Mouse (Mus musculus) CH12.LX (cell line): ENCODE data around the gene Abr. TPM values are rescaled to one million over a fixed set of nuclear protein-coding genes. Genes with fewer than 3 reads are reported as not detected.
A peak's percentile ranks its signal among the peaks of the same experiment; 100 is the strongest.

Experiments used
- DNase-seq: peaks from one replicate; pipeline ENCODE4 v3.0.0-alpha.2; 2013; ENCODE audit errors: extremely low read depth
- H3K27ac ChIP-seq: 2 replicates; pipeline ENCODE4 v1.5.1; 2012; ENCODE audit warnings: low read depth, mild to moderate bottlenecking, control low read depth, moderate library complexity; ENCODE audit not compliant: insufficient read depth
- H3K27me3 ChIP-seq: replicated peaks from 2 replicates; pipeline ENCODE3; 2012; ENCODE audit warnings: inconsistent platforms
- H3K36me3 ChIP-seq, 2 experiments: replicated peaks in 1 of 2; 2 replicates each; pipeline versions ENCODE3 to v1.6.1; 2012; ENCODE audit warnings: inconsistent platforms in 1 of 2, low read length in 1 of 2, mild to moderate bottlenecking in 1 of 2, mixed read lengths in 1 of 2, moderate library complexity in 1 of 2; ENCODE audit not compliant: control insufficient read depth in 1 of 2, insufficient read depth in 1 of 2
- H3K4me1 ChIP-seq, 2 experiments: 2 replicates each; pipeline ENCODE4 v1.6.1; 2012; ENCODE audit warnings: inconsistent platforms in 1 of 2, moderate library complexity in 1 of 2; ENCODE audit not compliant: insufficient read depth in 2 of 2, control insufficient read depth in 1 of 2
- H3K4me2 ChIP-seq: 2 replicates; pipeline ENCODE4 v1.6.1; 2012; ENCODE audit warnings: low read depth, mild to moderate bottlenecking, control low read depth; ENCODE audit not compliant: poor library complexity, insufficient read depth, severe bottlenecking
- H3K4me3 ChIP-seq, 3 experiments: fragments of 150-350 bp in 1 of 3; sonication (generic) in 1 of 3; replicated peaks in 1 of 3; 2 replicates each; pipeline versions ENCODE3 to v1.5.1; 2011 to 2012; ENCODE audit warnings: low read depth in 2 of 3, low read length in 2 of 3, mild to moderate bottlenecking in 2 of 3, moderate library complexity in 2 of 3, control low read depth in 1 of 3, improper control_type of control experiment in 1 of 3, inconsistent platforms in 1 of 3, mixed read lengths in 1 of 3; ENCODE audit not compliant: poor library complexity in 1 of 3
- H3K79me2 ChIP-seq: replicated peaks from 2 replicates; pipeline ENCODE4 v1.6.1; 2012; ENCODE audit warnings: mild to moderate bottlenecking, moderate library complexity; ENCODE audit not compliant: control insufficient read depth, poor library complexity, insufficient read depth, severe bottlenecking; ENCODE audit errors: extremely low read depth
- H3K9ac ChIP-seq: 2 replicates; pipeline ENCODE4 v1.6.1; 2012; ENCODE audit warnings: low read depth, mild to moderate bottlenecking, control low read depth, moderate library complexity; ENCODE audit not compliant: insufficient read depth
- H3K9me3 ChIP-seq: replicated peaks from 2 replicates; pipeline ENCODE3; 2012; ENCODE audit warnings: low read length, inconsistent platforms, mixed read lengths
- CHD1 ChIP-seq: IDR thresholded peaks from 2 replicates; pipeline ENCODE4 v1.6.1; 2012; ENCODE audit warnings: low read depth, low read length, improper control_type of control experiment, inconsistent platforms
- CHD2 ChIP-seq: IDR thresholded peaks from 2 replicates; pipeline ENCODE4 v1.6.1; 2011; ENCODE audit warnings: low read length, improper control_type of control experiment
- CTCF ChIP-seq, 2 experiments: IDR thresholded peaks in 1 of 2; conservative IDR thresholded peaks in 1 of 2; 2 replicates each; pipeline ENCODE4 v1.5.1; 2011 to 2012; ENCODE audit warnings: low read depth in 2 of 2, low read length in 2 of 2, improper control_type of control experiment in 1 of 2, inconsistent platforms in 1 of 2, mild to moderate bottlenecking in 1 of 2, moderate library complexity in 1 of 2
- ETS1 ChIP-seq: conservative IDR thresholded peaks from 2 replicates; pipeline ENCODE4 v1.6.1; 2012; ENCODE audit warnings: low read depth, mild to moderate bottlenecking, inconsistent platforms, low read length, improper control_type of control experiment, moderate library complexity
- GABPA ChIP-seq: IDR thresholded peaks from 2 replicates; pipeline ENCODE4 v1.6.1; 2012; ENCODE audit warnings: low read depth, low read length, improper control_type of control experiment, inconsistent platforms; ENCODE audit not compliant: insufficient replicate concordance
- KAT2A ChIP-seq: IDR thresholded peaks from 2 replicates; pipeline ENCODE4 v1.6.1; 2012; ENCODE audit warnings: low read length, improper control_type of control experiment, inconsistent platforms; ENCODE audit not compliant: insufficient replicate concordance
- MAFK ChIP-seq: IDR thresholded peaks from 2 replicates; pipeline ENCODE4 v1.6.1; 2011; ENCODE audit warnings: low read length, improper control_type of control experiment; ENCODE audit not compliant: insufficient replicate concordance
- MEF2A ChIP-seq: IDR thresholded peaks from 2 replicates; pipeline ENCODE4 v1.6.1; 2014; ENCODE audit warnings: low read depth, mild to moderate bottlenecking, inconsistent platforms, low read length, improper control_type of control experiment, borderline replicate concordance
- MYC ChIP-seq: IDR thresholded peaks from 2 replicates; pipeline ENCODE4 v1.6.1; 2011; ENCODE audit warnings: low read depth, mild to moderate bottlenecking, improper control_type of control experiment, low read length
- NELFE ChIP-seq: IDR thresholded peaks from 2 replicates; pipeline ENCODE4 v1.6.1; 2011; ENCODE audit warnings: low read depth, low read length, improper control_type of control experiment
- PAX5 ChIP-seq: IDR thresholded peaks from 2 replicates; pipeline ENCODE4 v1.6.1; 2012; ENCODE audit warnings: low read length, inconsistent platforms, mixed read lengths
- RCOR1 ChIP-seq: conservative IDR thresholded peaks from 2 replicates; pipeline ENCODE4 v1.6.1; 2012; ENCODE audit warnings: low read depth, mild to moderate bottlenecking, inconsistent platforms, low read length, improper control_type of control experiment
- USF1 ChIP-seq: IDR thresholded peaks from 2 replicates; pipeline ENCODE4 v1.6.1; 2014; ENCODE audit warnings: low read depth, mild to moderate bottlenecking, inconsistent platforms, low read length, improper control_type of control experiment
- USF2 ChIP-seq: conservative IDR thresholded peaks from 2 replicates; pipeline ENCODE4 v1.6.1; 2011; ENCODE audit warnings: low read depth, low read length, improper control_type of control experiment
- ZC3H11A ChIP-seq: IDR thresholded peaks from 2 replicates; pipeline ENCODE4 v1.6.1; 2012; ENCODE audit warnings: low read depth, mild to moderate bottlenecking, inconsistent platforms, low read length, improper control_type of control experiment
- dilution Hi-C: fragments of 300-500 bp; cut with MboI; formaldehyde crosslinking; loops from 2 replicates; pipeline ENCODE4 v1.14.3; 2020; ENCODE audit warnings: low sequenced_read_pairs; ENCODE audit not compliant: extremely low pct_unique_long_range_greater_than_20kb, extremely low pct_ligation_motif_present
- in situ Hi-C: fragments of 300-500 bp; cut with MboI; formaldehyde crosslinking; loops from 3 replicates; pipeline ENCODE4 v1.14.3; 2019; ENCODE audit warnings: low sequenced_read_pairs, low pct_ligation_motif_present, low pct_unique_long_range_greater_than_20kb, mixed read lengths
- polyA plus RNA-seq: library from polyadenylated mRNA; unstranded; fragments of >175 nt; gene quantifications from 2 replicates; pipeline ENCODE4 v1.2.1, GENCODE M21; 2012; ENCODE audit warnings: low read depth; ENCODE audit not compliant: insufficient read length
- total RNA-seq, 2 experiments: library from RNA; depleted of rRNA; stranded (reverse); fragments of 300-350 nt in 1 of 2; fragments of >200 nt in 1 of 2; gene quantifications; 2 replicates each; pipeline ENCODE4 v1.2.3; 2012 to 2014

Gene Abr
- total and polyA plus RNA-seq, 3 experiments: 21.0 to 49.5 (median 37.4) TPM

DNA sequence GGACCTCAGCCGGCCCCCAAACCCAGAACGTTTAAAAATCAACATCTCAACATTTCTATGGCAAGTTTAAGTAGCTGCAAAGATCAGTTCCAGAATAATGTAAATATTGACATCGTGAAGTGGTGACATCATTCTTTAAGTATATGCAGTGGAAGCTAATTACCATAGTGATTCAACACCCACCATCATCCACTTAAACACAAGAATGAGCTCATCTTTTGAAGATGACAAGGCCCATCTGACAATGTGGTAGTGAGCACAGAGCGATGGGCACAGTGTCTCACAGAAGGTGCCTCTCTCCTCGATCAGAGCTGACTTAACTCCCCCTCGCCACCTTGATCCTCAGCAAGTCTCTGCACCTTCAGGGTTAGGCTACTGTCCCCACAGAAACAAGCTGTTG, 196.4 kb downstream of the Abr start:
- Histone ChIP-seq H3K27me3 (no peaks in the 10 kb centered on the region), H3K79me2 (no peaks in the 10 kb centered on the region), H3K9me3 (no peaks in the 10 kb centered on the region), H3K36me3 (peaks cover 40 to 90% of the 10 kb centered on the region in 2 experiments), H3K27ac (no peak overlapping the region), H3K4me2 (no peak overlapping the region), H3K4me3 (no peak overlapping the region), H3K4me1 (peaks cover 0 to 22% of the 10 kb centered on the region in 2 experiments; a peak in 1 of 4 replicates), H3K9ac (no peak overlapping the region)
- no peak for DNase-seq
- dilution Hi-C loops: no loop called here
- in situ Hi-C loops: no loop called here
- TF ChIP-seq MYC (no peak), NELFE (no peak), CHD1 (no peak), GABPA (no peak), RCOR1 (no peak), MAFK (no peak), CHD2 (no peak), ZC3H11A (no peak), KAT2A (no peak)

DNA sequence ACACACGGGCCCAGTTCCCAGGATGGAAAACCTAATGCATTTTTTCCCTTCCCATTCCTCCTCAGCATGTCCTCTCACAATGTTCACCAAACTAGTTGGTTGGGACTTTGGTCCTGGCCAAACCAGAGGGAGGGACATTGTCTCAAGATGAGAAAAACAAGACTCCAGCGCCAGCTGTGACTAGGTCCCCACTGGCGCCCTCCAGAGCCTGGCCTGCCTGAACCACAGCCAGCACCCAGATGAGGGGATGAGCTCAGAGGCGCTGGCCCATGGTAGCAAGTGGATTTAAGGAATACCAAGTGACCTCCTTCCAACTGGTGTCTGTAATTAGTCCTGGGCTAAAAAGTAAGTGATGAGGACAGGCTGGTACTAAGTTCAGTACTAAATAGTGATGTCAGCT, 201.2 kb downstream of the Abr start:
- Histone ChIP-seq H3K36me3 (peaks cover 83 to 99% of the 10 kb centered on the region in 2 experiments), H3K4me2 (no peak overlapping the region), H3K9ac (no peak overlapping the region), H3K79me2 (no peaks in the 10 kb centered on the region), H3K4me3 (no peak overlapping the region), H3K4me1 (no peaks in the 10 kb centered on the region), H3K9me3 (no peaks in the 10 kb centered on the region), H3K27me3 (no peaks in the 10 kb centered on the region), H3K27ac (no peak overlapping the region)
- DNase-seq: no peak
- dilution Hi-C loops: no loop called here
- TF ChIP-seq PAX5 (no peak), CTCF (conservative IDR thresholded peaks at IDR 0.05 in 1 of 2, IDR thresholded peaks at IDR 0.05 in 1 of 2; ENCODE audit: low read depth in 2 of 2, low read length in 2 of 2) (peak in 1 of 2 experiments; percentile 20; a peak in 1 of 4 replicates)
- in situ Hi-C loops: no loop called here

DNA sequence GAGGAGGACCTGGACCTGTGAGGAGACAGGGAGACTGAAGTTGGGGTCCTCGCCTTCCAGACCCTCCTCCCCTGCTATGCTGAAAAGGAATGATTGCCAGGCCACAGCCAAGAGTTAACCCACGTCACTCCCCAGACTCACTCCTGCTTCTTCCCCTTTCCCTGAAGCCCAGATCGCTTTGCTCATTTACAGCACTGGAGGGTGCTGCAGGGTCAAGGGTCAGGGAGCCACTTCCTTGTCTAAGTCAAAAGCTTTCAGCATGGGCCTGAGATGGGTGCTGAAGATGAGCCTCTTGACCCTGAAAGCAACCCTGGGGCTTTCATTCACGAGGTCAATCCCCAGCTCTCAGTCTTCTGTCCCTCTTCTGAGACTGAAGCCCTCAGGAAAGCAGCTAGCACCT, 202.9 kb downstream of the Abr start:
- TF ChIP-seq USF2: no peak
- no peak for TF ChIP-seq MEF2A
- TF ChIP-seq ZC3H11A: no peak
- TF ChIP-seq USF1: no peak
- no peak for TF ChIP-seq ETS1
- H3K9me3 ChIP-seq: no peaks in the 10 kb centered on the region
- H3K79me2 ChIP-seq: no peaks in the 10 kb centered on the region
- no peaks in the 10 kb centered on the region for H3K27me3 ChIP-seq
- H3K9ac ChIP-seq: no peak overlapping the region
- H3K27ac ChIP-seq: no peak overlapping the region
- in situ Hi-C loops: no loop called here
- no peak overlapping the region for H3K4me3 ChIP-seq
- H3K4me1 ChIP-seq: no peaks in the 10 kb centered on the region
- dilution Hi-C loops: no loop called here
- H3K4me2 ChIP-seq: no peak overlapping the region
- no peak for DNase-seq
- peaks cover 85 to 99% of the 10 kb centered on the region in 2 experiments for H3K36me3 ChIP-seq
